Mouse (Mus musculus) lung, embryonic 15.5 days (tissue): ENCODE data around the gene Mef2a. TPM values are rescaled to one million over a fixed set of nuclear protein-coding genes. Genes with fewer than 3 reads are reported as not detected.

Source experiments
- ATAC-seq: fragments of 200-750 bp; cut with Nextera tagmentation; 2 replicates; pipeline ENCODE4 v1.8.0; 2017; ENCODE audit warnings: moderate number of reproducible peaks, borderline replicate concordance; ENCODE audit not compliant: low FRiP score, low TSS enrichment; ENCODE audit errors: extremely low read depth
- H3K27ac ChIP-seq: fragments of 300-500 bp; sonication (generic); 2 replicates; pipeline ENCODE4 v1.5.1; 2015; ENCODE audit warnings: moderate library complexity, mild to moderate bottlenecking, inconsistent platforms
- H3K27me3 ChIP-seq: fragments of 300-500 bp; sonication (generic); 2 replicates; pipeline ENCODE4 v1.6.1; 2015; ENCODE audit warnings: inconsistent platforms
- H3K36me3 ChIP-seq: fragments of 300-500 bp; sonication (generic); 2 replicates; pipeline ENCODE4 v1.6.1; 2015; ENCODE audit warnings: inconsistent platforms
- H3K4me1 ChIP-seq: fragments of 300-500 bp; sonication (generic); 2 replicates; pipeline ENCODE4 v1.6.1; 2015; ENCODE audit warnings: inconsistent platforms
- H3K4me2 ChIP-seq: fragments of 300-500 bp; sonication (generic); 2 replicates; pipeline ENCODE4 v1.6.1; 2015; ENCODE audit warnings: inconsistent platforms, mild to moderate bottlenecking, moderate library complexity
- H3K4me3 ChIP-seq: fragments of 300-500 bp; sonication (generic); 2 replicates; pipeline ENCODE4 v1.5.1; 2015; ENCODE audit warnings: mild to moderate bottlenecking, inconsistent platforms
- H3K9ac ChIP-seq: fragments of 300-500 bp; sonication (generic); 2 replicates; pipeline ENCODE4 v1.6.1; 2015; ENCODE audit warnings: inconsistent platforms
- H3K9me3 ChIP-seq: fragments of 300-500 bp; sonication (generic); 2 replicates; pipeline ENCODE4 v1.6.1; 2016; ENCODE audit warnings: inconsistent platforms
- WGBS: fragments of 180-500 bp; shearing (Covaris S2); methylation state at CpG from one replicate; pipeline ENCODE4 v1.1.7; 2015; 5-methylcytosine and 5-hydroxymethylcytosine counted together
- polyA plus RNA-seq: library from polyadenylated mRNA; unstranded; fragments of >200 nt; fragmentation: Nextera tagmentation; extraction: Ambion mirVana; gene quantifications from 2 replicates; pipeline ENCODE4 v1.2.1, GENCODE M21; 2015

Gene Mef2a
- polyA plus RNA-seq, 1 experiment from 2014 or later = 56.3 TPM

DNA sequence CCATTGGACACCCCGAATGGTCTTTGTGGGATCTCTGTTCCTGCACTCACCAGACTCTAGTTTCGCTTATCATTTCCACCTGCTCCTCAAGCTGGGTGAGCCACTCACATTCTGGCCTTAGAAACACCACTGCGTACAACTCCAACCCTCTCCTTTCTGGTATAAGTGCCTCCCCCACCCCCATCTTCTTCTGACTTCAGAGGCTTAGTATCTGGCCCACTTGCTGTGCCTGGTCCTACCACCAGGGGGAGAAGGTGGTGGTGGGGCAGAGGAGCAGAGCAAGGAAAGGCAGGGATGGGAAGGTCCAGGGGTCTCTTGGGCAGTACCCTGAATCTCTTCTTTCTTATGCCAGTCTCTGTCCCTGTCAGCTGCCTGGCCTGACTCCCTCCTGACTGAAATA is 155.6 kb downstream of the Mef2a start:
- Histone ChIP-seq H3K4me3 (no peak overlapping the region), H3K9me3 (no peaks in the 10 kb centered on the region), H3K4me2 (no peak overlapping the region), H3K27me3 (no peaks in the 10 kb centered on the region), H3K27ac (no peak overlapping the region), H3K4me1 (0 out of 2 replicates have a peak, but pooled peaks cover 4% of the 10 kb centered on the region), H3K36me3 (no peaks in the 10 kb centered on the region), H3K9ac (no peak overlapping the region)
- WGBS = 73% methylated on average over 3 of the region's 3 CpGs
- 0 out of 2 replicates have a peak, but pooled peaks have one; percentile 16 for ATAC-seq

DNA sequence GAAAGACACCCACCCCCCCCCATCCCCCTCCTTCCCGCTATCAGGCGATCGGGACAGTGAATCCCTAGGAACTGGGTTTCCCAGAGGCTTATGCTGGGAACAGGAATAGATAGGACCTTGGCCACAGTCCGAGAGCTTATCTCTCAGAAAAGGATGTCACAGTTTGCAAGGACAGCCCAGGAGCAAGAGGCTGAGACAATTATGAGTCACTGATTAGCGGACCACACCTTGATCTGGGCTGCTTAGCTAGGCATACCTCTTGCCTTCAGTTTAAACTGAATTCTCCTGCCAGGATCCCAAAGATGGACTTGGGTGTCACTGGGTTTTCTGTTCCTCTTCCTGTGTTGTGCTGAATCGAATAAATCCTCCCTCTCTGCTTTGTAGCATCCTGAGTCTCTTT is 156.3 kb downstream of the Mef2a start:
- ATAC-seq = no peak
- H3K9ac ChIP-seq = no peak overlapping the region
- H3K27ac ChIP-seq = no peak overlapping the region
- no peak overlapping the region for H3K4me2 ChIP-seq
- no peaks in the 10 kb centered on the region for H3K9me3 ChIP-seq
- H3K4me1 ChIP-seq = no peaks in the 10 kb centered on the region
- no peaks in the 10 kb centered on the region for H3K36me3 ChIP-seq
- H3K27me3 ChIP-seq = no peaks in the 10 kb centered on the region
- no peak overlapping the region for H3K4me3 ChIP-seq
- WGBS = 75% methylated on average over 6 of the region's 6 CpGs

DNA sequence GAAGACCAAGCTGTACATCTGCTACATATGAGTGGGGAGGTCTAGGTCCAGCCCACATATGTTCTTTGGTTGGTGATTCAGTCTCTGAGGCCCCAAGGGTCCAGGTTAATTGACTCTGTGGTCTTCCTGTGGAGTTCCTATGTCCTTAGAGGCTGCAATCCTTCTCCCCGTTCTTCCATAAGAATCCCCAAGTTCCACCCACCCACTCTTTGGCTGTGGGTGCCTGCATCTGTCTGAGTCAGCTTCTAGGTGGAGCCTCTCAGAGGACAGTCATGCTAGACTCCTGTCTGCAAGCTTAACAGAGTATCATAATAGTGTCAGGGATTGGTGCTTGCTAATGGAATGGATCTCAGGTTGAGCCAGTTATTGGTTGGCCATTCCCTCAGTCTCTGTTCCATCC is 159.1 kb downstream of the Mef2a start:
- Histone ChIP-seq H3K27ac (no peak overlapping the region), H3K4me3 (no peak overlapping the region), H3K36me3 (no peaks in the 10 kb centered on the region), H3K9me3 (no peaks in the 10 kb centered on the region), H3K27me3 (no peaks in the 10 kb centered on the region), H3K9ac (no peak overlapping the region), H3K4me1 (no peaks in the 10 kb centered on the region), H3K4me2 (no peak overlapping the region)
- no peak for ATAC-seq
- 88% methylated on average over 1 of the region's 1 CpGs for WGBS

DNA sequence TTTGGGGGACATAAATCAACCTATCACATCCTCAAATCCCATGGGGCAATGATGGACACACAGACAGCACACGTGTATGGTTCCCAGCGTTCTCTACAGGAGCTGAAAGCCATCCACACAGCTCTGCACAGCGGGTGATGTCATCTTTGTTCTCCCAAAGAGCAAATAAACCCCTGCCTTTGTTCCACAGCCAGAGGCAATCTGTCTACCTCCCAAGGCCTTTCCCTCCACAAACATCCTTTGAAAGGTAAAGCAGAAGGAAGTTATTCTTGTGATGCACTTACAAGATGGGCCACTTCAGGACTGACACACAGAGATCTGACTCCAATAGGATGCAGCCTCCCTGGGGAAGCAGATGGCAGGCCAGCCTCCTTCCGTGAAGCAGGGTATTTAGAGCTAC is 160.7 kb downstream of the Mef2a start:
- Histone ChIP-seq H3K27me3 (no peaks in the 10 kb centered on the region), H3K27ac (no peak overlapping the region), H3K4me1 (no peaks in the 10 kb centered on the region), H3K9me3 (no peaks in the 10 kb centered on the region), H3K9ac (no peak overlapping the region), H3K36me3 (no peaks in the 10 kb centered on the region), H3K4me3 (no peak overlapping the region), H3K4me2 (no peak overlapping the region)
- no peak for ATAC-seq
- WGBS = 55% methylated on average over 4 of the region's 4 CpGs

DNA sequence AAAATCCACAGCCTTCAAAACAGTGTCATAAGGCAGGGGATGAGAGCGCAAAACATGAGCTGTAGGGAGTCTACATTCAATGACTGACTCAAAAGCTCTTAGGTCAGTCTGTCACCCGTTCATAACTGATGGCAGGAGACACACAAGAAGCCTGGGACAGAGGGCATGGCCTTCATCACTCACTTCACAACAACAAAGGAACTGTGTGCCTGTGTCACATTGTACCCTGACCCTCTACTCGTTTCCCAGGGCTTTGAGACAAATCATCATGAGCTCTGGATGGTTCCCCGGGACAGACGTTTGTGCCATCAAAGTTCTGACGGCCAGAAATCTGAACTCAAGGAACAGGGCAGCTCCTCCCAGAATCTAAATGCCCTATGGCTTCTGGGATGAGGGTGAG is 161.3 kb downstream of the Mef2a start:
- no peak overlapping the region for H3K9ac ChIP-seq
- no peaks in the 10 kb centered on the region for H3K4me1 ChIP-seq
- no peak overlapping the region for H3K4me3 ChIP-seq
- 49% methylated on average over 6 of the region's 6 CpGs for WGBS
- no peak for ATAC-seq
- no peak overlapping the region for H3K27ac ChIP-seq
- no peak overlapping the region for H3K4me2 ChIP-seq
- H3K36me3 ChIP-seq = no peaks in the 10 kb centered on the region
- H3K9me3 ChIP-seq = no peaks in the 10 kb centered on the region
- H3K27me3 ChIP-seq = no peaks in the 10 kb centered on the region

DNA sequence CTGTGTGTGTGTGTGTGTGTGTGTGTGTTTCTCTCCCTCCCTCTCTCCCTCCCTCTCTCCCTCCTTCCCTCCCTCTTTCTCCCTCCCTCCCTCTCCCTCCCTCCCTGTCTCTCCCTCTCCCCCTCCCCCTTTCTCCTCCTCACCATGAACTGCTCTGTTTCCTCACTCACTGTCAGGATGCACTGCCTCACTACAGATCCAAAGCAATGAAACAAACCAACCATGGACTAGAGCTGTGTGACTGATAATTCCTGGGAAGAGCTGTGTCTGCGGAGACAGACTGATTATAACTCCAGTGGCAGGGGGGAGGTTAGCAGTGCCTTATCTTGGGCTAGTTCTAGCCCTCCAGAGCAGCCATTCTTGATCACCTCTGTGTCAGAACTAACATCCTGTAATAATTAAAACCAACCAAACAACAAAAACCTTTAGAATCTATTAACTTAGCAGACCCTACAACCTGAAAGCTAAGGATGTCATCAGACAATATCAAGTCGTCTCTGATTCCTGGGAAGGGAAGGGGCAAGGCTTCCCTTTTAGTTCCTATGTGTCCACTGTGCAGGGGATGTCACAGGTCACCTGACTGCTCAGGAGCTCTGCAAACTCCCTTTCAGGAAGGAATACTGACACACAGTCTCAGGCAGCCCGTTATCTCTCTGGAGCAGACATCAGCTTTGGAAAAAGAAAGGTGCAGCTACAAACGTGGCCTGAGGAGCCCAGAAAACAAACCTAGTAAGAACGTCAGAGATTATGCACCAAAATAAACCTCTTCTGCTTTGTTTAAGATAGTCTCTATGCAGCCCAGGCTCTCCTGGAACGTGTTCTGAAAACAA is 162.4 kb downstream of the Mef2a start:
- no peak for ATAC-seq
- 38% methylated on average over 6 of the region's 6 CpGs for WGBS
- Histone ChIP-seq H3K4me1 (no peaks in the 10 kb centered on the region), H3K36me3 (no peaks in the 10 kb centered on the region), H3K4me2 (no peak overlapping the region), H3K27ac (no peak overlapping the region), H3K9ac (no peak overlapping the region), H3K9me3 (no peaks in the 10 kb centered on the region), H3K4me3 (no peak overlapping the region), H3K27me3 (no peaks in the 10 kb centered on the region)

DNA sequence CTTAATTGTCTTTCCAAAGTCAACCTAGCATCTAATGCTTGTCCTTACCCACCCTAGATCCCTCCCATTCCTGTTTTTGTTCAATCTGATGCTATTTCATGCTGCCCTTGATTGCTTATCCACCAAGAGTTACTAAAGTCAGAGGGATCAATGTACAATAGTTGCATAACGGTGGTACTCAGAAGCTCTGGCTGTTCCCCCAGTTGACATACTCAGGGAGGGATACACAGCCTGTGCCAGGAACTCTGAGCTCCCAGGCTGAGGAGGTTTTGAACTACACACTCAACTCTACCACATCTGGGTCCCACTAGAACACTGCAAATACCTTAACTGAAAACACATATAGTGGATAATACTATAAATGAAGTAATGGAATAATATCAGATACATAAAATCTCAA is 164.3 kb downstream of the Mef2a start:
- Histone ChIP-seq H3K9me3 (no peaks in the 10 kb centered on the region), H3K4me3 (no peak overlapping the region), H3K4me2 (no peak overlapping the region), H3K36me3 (no peaks in the 10 kb centered on the region), H3K27ac (no peak overlapping the region), H3K27me3 (no peaks in the 10 kb centered on the region), H3K9ac (no peak overlapping the region), H3K4me1 (no peaks in the 10 kb centered on the region)
- no peak for ATAC-seq
- 91% methylated on average over 1 of the region's 1 CpGs for WGBS

DNA sequence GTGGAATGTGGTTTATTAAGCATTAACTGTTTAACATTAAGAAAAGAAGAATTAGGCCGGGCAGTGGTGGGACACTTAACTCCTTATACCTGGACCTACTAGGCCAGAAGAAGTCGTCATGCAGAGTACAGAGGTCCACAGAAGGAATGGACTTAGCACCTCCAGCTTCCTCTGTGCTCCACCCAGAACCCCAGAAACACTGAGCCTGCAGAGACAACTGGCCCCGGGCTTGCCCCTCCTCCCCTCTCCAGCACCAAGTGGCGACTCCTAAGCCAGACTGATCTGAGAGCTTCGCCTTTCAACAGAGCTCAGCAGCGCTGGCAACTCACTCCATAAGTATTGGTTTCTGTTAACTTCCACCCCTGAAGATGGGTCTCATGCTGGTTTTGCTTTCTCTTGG is 165.0 kb downstream of the Mef2a start:
- 32% methylated on average over 6 of the region's 6 CpGs for WGBS
- Histone ChIP-seq H3K4me1 (no peaks in the 10 kb centered on the region), H3K9ac (no peak overlapping the region), H3K27me3 (no peaks in the 10 kb centered on the region), H3K36me3 (no peaks in the 10 kb centered on the region), H3K4me2 (no peak overlapping the region), H3K27ac (no peak overlapping the region), H3K4me3 (no peak overlapping the region), H3K9me3 (no peaks in the 10 kb centered on the region)
- no peak for ATAC-seq

DNA sequence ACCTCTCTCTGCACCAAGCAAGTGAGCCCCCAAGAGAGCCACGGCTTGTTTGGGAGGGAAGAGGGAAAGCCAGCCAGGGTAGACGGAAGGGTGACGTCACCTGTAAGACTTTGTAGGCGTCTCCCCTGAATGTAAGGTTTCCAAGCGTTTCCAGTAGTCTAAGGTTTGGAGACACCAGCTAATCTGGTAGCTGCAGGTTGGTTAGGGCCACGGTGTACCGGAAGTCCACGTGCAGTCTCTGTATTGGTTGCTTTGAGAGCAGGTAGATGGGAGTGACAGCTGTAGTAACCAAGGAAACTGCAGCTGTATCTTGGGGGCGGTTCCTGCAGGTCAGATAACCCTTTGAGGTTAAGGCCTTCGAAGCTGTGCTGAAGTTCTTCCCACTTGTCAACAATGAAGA is 166.2 kb downstream of the Mef2a start:
- Histone ChIP-seq H3K4me3 (no peak overlapping the region), H3K27me3 (no peaks in the 10 kb centered on the region), H3K4me1 (no peaks in the 10 kb centered on the region), H3K9me3 (no peaks in the 10 kb centered on the region), H3K27ac (no peak overlapping the region), H3K36me3 (no peaks in the 10 kb centered on the region), H3K9ac (no peak overlapping the region), H3K4me2 (no peak overlapping the region)
- 64% methylated on average over 10 of the region's 10 CpGs for WGBS
- ATAC-seq = no peak

DNA sequence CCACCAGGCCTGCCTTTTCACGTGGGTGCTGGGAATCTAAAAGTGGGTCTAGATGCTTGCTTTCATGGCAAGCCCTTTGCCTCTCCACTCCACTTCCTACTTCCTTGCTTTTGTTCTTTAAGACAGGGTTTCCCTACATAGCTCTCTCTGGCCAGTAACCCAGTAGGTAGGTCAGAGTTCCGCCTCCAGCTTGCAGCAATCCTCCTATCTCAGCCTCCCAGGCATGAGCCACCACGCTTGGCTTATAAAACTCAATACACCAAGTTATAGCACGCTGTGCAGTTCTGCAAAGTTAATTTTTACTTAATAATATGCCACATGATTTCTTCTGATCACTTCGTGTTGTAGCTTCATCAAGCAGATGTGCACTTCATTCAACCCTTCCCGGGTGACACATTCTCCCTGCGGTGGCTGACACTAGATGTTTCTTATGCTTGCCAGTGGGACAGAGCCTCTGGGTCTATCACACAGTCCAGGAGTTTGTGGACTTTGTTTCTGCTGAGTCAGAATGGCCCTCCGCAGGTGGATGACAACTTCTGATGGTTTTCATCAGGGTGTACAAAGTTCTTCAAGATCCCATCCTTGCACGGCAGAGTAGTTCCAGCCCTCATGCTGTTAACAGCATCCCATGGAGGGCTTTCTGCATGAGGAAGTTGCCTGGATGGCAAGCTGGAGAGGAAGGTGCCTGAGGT is 166.8 kb downstream of the Mef2a start:
- Histone ChIP-seq H3K9ac (no peak overlapping the region), H3K4me1 (no peaks in the 10 kb centered on the region), H3K27me3 (no peaks in the 10 kb centered on the region), H3K4me3 (no peak overlapping the region), H3K36me3 (no peaks in the 10 kb centered on the region), H3K9me3 (no peaks in the 10 kb centered on the region), H3K27ac (no peak overlapping the region), H3K4me2 (no peak overlapping the region)
- 83% methylated on average over 9 of the region's 9 CpGs for WGBS
- ATAC-seq = no peak

DNA sequence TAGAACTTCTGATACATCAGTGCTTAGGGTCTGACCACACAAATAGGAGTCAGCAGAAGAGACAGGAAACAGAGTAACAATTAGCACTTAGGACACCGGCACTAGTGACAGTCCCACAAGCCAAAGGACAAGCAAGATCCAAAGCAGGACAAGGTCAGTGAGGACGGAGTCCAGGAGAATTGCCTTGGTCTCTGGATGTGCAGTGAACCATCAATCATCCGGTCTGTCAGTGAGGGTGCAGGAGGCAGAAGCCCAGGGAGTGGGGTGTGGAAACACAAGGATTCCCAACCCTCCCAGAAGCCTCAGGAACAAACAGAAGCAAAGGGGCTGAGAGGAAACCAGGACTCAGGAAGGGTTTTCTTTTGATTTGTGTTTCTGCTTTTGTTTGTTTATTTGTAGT is 169.0 kb downstream of the Mef2a start:
- Histone ChIP-seq H3K9ac (no peak overlapping the region), H3K4me1 (no peaks in the 10 kb centered on the region), H3K27me3 (no peaks in the 10 kb centered on the region), H3K36me3 (no peaks in the 10 kb centered on the region), H3K4me2 (no peak overlapping the region), H3K4me3 (no peak overlapping the region), H3K27ac (no peak overlapping the region), H3K9me3 (no peaks in the 10 kb centered on the region)
- 70% methylated on average over 3 of the region's 3 CpGs for WGBS
- no peak for ATAC-seq

DNA sequence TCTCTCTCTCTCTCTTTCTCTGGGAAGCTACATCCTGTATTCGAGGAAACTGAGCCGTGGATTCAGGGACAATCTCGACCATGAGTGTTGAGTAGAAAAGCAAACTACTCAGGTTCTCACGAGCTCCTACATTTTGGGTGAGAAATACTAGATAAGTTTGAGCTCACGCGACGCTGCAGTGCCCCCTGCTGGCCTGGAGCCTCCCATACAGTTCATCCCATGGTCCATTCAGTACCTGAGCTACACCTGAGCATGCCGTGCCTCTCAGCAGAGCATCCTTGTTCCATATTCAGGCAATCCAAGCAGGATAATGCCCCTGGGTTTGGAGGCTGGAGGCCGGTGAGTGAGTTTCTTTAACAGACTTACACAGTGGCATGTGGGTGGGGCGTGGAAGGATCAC is 173.2 kb downstream of the Mef2a start:
- ATAC-seq = no peak
- Histone ChIP-seq H3K4me2 (no peak overlapping the region), H3K27ac (no peak overlapping the region), H3K9me3 (no peaks in the 10 kb centered on the region), H3K4me3 (no peak overlapping the region), H3K27me3 (no peaks in the 10 kb centered on the region), H3K9ac (no peak overlapping the region), H3K4me1 (no peaks in the 10 kb centered on the region), H3K36me3 (no peaks in the 10 kb centered on the region)
- WGBS = 9% methylated on average over 10 of the region's 10 CpGs
